Mouse (Mus musculus) ES-E14 (cell line): ENCODE data around the gene Fam173a.

Source experiments
- CHD2 ChIP-seq: IDR thresholded peaks from 2 replicates; pipeline ENCODE4 v1.6.1; 2014; ENCODE audit warnings: mild to moderate bottlenecking, low read depth, low read length, inconsistent platforms
- MAFK ChIP-seq: IDR thresholded peaks from 2 replicates; pipeline ENCODE4 v1.6.1; 2014; ENCODE audit warnings: mild to moderate bottlenecking, low read depth, low read length, inconsistent platforms; ENCODE audit not compliant: insufficient read depth
- ZC3H11A ChIP-seq: IDR thresholded peaks from 2 replicates; pipeline ENCODE4 v1.6.1; 2012; ENCODE audit warnings: low read depth, mild to moderate bottlenecking, inconsistent platforms, low read length, borderline replicate concordance
- ZNF384 ChIP-seq: IDR thresholded peaks from 2 replicates; pipeline ENCODE4 v1.6.1; 2012; ENCODE audit warnings: low read depth, low read length, inconsistent platforms

DNA sequence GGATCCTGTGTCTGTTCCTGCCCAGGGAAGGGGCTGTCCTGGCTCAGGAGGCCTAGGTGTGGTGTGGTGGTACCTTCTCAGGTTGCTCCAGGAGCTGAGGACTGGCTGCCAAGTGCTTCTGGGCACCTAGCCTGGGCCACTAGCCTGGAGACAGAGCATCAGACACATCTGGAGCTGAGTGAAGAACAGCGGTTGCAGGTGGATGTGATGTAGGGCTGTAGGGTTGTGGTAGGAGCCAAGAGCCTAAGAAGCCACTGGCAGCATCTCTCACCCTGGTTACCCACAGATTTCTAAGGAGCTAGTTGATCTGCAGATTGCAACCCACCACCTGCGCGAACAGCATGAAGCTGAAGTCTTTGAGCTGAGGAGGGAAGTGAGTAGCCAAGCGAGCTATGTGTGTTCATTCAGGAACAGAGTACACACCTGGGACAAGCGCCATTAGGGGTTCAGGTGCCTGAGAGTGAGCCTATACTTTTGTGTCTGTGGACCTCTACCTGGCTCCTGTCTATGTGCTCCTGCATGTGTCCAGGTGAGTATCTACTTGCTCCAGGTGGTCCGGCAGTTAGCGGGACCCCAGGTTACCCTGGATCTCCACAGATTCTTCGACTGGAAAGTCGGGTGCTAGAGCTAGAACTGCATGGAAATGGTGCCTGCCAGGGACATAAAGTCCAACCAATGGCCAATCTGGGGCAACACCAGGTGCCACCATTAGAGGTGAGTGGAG lies 5.8 kb downstream of the Fam173a start:
- no peak for TF ChIP-seq ZC3H11A
- TF ChIP-seq ZNF384, result no peak
- TF ChIP-seq MAFK, result no peak
- TF ChIP-seq CHD2, result no peak
